Mouse (Mus musculus) thymus, postnatal 10 days (tissue): ENCODE results near the gene Smim4.

Source experiments
- DNase-seq, 2 experiments: peaks; one replicate each; pipeline ENCODE4 v3.0.0; 2021; ENCODE audit warnings: low spot score in 2 of 2

Gene Smim4

GRCm38 (mm10) chr14:31128826-31129219, at the start of gene Smim4:
Gene Smim4, minus strand, starts transcription at chr14:31128956.
- DNase-seq, result peak; percentile 98

GRCm38 (mm10) chr14:31177715-31178114, 49.0 kb upstream of the Smim4 start:
- no peak for DNase-seq

GRCm38 (mm10) chr14:31177287-31177686, 48.5 kb upstream of the Smim4 start:
- no peak for DNase-seq

- no peak for DNase-seq
Observed at GRCm38 (mm10) chr14:31173537-31173936, 44.8 kb upstream of the Smim4 start.

- no peak for DNase-seq
Observed at GRCm38 (mm10) chr14:31172781-31173455, 44.2 kb upstream of the Smim4 start.

- DNase-seq, result no peak
Observed at GRCm38 (mm10) chr14:31171821-31172220, 43.1 kb upstream of the Smim4 start.

GRCm38 (mm10) chr14:31171386-31171785, 42.6 kb upstream of the Smim4 start:
- no peak for DNase-seq

GRCm38 (mm10) chr14:31170963-31171362, 42.2 kb upstream of the Smim4 start:
- no peak for DNase-seq

GRCm38 (mm10) chr14:31169508-31169907, 40.8 kb upstream of the Smim4 start:
- no peak for DNase-seq

GRCm38 (mm10) chr14:31168425-31168824, 39.7 kb upstream of the Smim4 start, which contains the start of gene Stab1:
Gene Stab1, minus strand, starts transcription at chr14:31168641.
- DNase-seq, result no peak

- no peak for DNase-seq
Observed at GRCm38 (mm10) chr14:31166827-31167226, 38.1 kb upstream of the Smim4 start.

- no peak for DNase-seq
Observed at GRCm38 (mm10) chr14:31165991-31166630, 37.4 kb upstream of the Smim4 start.

- no peak for DNase-seq
Observed at GRCm38 (mm10) chr14:31165458-31165857, 36.7 kb upstream of the Smim4 start.

GRCm38 (mm10) chr14:31165010-31165409, 36.3 kb upstream of the Smim4 start:
- DNase-seq, result no peak

- no peak for DNase-seq
Observed at GRCm38 (mm10) chr14:31164067-31164466, 35.3 kb upstream of the Smim4 start.

- no peak for DNase-seq
Observed at GRCm38 (mm10) chr14:31161638-31162037, 32.9 kb upstream of the Smim4 start.

- DNase-seq, result no peak
Observed at GRCm38 (mm10) chr14:31161191-31161590, 32.4 kb upstream of the Smim4 start.

GRCm38 (mm10) chr14:31160196-31161150, 31.7 kb upstream of the Smim4 start:
- DNase-seq, result no peak

GRCm38 (mm10) chr14:31145694-31146093, 16.9 kb upstream of the Smim4 start:
- DNase-seq, result no peak

- no peak for DNase-seq
Observed at GRCm38 (mm10) chr14:31141011-31141410, 12.3 kb upstream of the Smim4 start.

GRCm38 (mm10) chr14:31140141-31140540, 11.4 kb upstream of the Smim4 start:
- no peak for DNase-seq

- no peak for DNase-seq
Observed at GRCm38 (mm10) chr14:31139666-31140065, 10.9 kb upstream of the Smim4 start.
